Mouse (Mus musculus): ENCODE measurements around the gene Scn1b. TPM values are rescaled to one million over a fixed set of nuclear protein-coding genes. Genes with fewer than 3 reads are reported as not detected.

Scn1b gene
- polyA plus RNA-seq, 1 experiment from 2014 or later: 2.8 TPM

- DNase-seq (ENCODE audit: low spot score): peak; percentile 68
Measured at GRCm38 (mm10) chr7:31149751-31150565, 23.2 kb upstream of the Scn1b start.

GRCm38 (mm10) chr7:31149271-31149670 lies 22.5 kb upstream of the Scn1b start:
- no peak for DNase-seq (ENCODE audit: low spot score)

- no peak for DNase-seq (ENCODE audit: low spot score)
Measured at GRCm38 (mm10) chr7:31148756-31149155, 22.0 kb upstream of the Scn1b start.

- no peak for DNase-seq (ENCODE audit: low spot score)
Measured at GRCm38 (mm10) chr7:31148086-31148485, 21.3 kb upstream of the Scn1b start.

- no peak for DNase-seq (ENCODE audit: low spot score)
Measured at GRCm38 (mm10) chr7:31145596-31146160, 18.9 kb upstream of the Scn1b start.

GRCm38 (mm10) chr7:31144886-31145285 lies 18.1 kb upstream of the Scn1b start:
- DNase-seq (ENCODE audit: low spot score): no peak

GRCm38 (mm10) chr7:31140941-31141340 lies 14.1 kb upstream of the Scn1b start:
- no peak for DNase-seq (ENCODE audit: low spot score)

GRCm38 (mm10) chr7:31140302-31140701 lies 13.5 kb upstream of the Scn1b start:
- no peak for DNase-seq (ENCODE audit: low spot score)

- DNase-seq (ENCODE audit: low spot score): peak; percentile 67
Measured at GRCm38 (mm10) chr7:31139765-31140164, 13.0 kb upstream of the Scn1b start.

GRCm38 (mm10) chr7:31135717-31136116 lies 8.9 kb upstream of the Scn1b start:
- DNase-seq (ENCODE audit: low spot score): no peak

- no peak for DNase-seq (ENCODE audit: low spot score)
Measured at GRCm38 (mm10) chr7:31131866-31132265, 5.1 kb upstream of the Scn1b start.

GRCm38 (mm10) chr7:31130841-31131240 lies 4.0 kb upstream of the Scn1b start:
- peak; percentile 84 for DNase-seq (ENCODE audit: low spot score)

- no peak for DNase-seq (ENCODE audit: low spot score)
Measured at GRCm38 (mm10) chr7:31130197-31130596, 3.4 kb upstream of the Scn1b start.

GRCm38 (mm10) chr7:31128157-31128705 lies 1.4 kb upstream of the Scn1b start:
- no peak for DNase-seq (ENCODE audit: low spot score)

GRCm38 (mm10) chr7:31126211-31126751 lies 522 bp downstream of the Scn1b start:
- DNase-seq (ENCODE audit: low spot score): no peak

GRCm38 (mm10) chr7:31125116-31125515 lies 1.7 kb downstream of the Scn1b start:
- DNase-seq (ENCODE audit: low spot score): no peak

- no peak for DNase-seq (ENCODE audit: low spot score)
Measured at GRCm38 (mm10) chr7:31124381-31124780, 2.4 kb downstream of the Scn1b start.

GRCm38 (mm10) chr7:31123697-31124096 lies 3.1 kb downstream of the Scn1b start:
- DNase-seq (ENCODE audit: low spot score): no peak

- DNase-seq (ENCODE audit: low spot score): no peak
Measured at GRCm38 (mm10) chr7:31122641-31123631, 3.9 kb downstream of the Scn1b start.

GRCm38 (mm10) chr7:31119556-31119955 lies 7.2 kb downstream of the Scn1b start:
- DNase-seq (ENCODE audit: low spot score): no peak

GRCm38 (mm10) chr7:31118486-31118885 lies 8.3 kb downstream of the Scn1b start:
- no peak for DNase-seq (ENCODE audit: low spot score)
